Mouse (Mus musculus): ENCODE results near the gene Smim7. TPM values are rescaled to one million over a fixed set of nuclear protein-coding genes. Genes with fewer than 3 reads are reported as not detected.

Gene Smim7
- total RNA-seq, 2 experiments from 2014 or later: 125 to 126 TPM

GRCm38 (mm10) chr8:72548644-72549313, 22.1 kb downstream of the Smim7 start:
- intact Hi-C loops (cut with DNase I): loop anchor here (1.0 kb wide), 1 partner anchor 56 kb away; the partner anchor contains the start of gene Slc35e1
- DNase-seq (ENCODE audit: low spot score in 2 of 2): peak in 1 of 2 experiments; percentile 38

- intact Hi-C loops (cut with DNase I): loop anchor here (1.0 kb wide), 1 partner anchor 56 kb away; the partner anchor contains the start of gene Slc35e1
- peak; percentile 99 for DNase-seq (ENCODE audit: low spot score in 2 of 2)
These were observed 22.9 kb downstream of the Smim7 start, which contains the start of gene Med26 for GRCm38 (mm10) chr8:72547802-72548643. Gene Med26 (minus strand): TSS chr8:72548270.

GRCm38 (mm10) chr8:72547122-72547801, 23.6 kb downstream of the Smim7 start:
- no peak for DNase-seq (ENCODE audit: low spot score in 2 of 2)
- intact Hi-C loops (cut with DNase I): no loop called here

GRCm38 (mm10) chr8:72539234-72539633, 31.7 kb downstream of the Smim7 start:
- no peak for DNase-seq (ENCODE audit: low spot score in 2 of 2)
- intact Hi-C loops (cut with DNase I): no loop called here

GRCm38 (mm10) chr8:72534888-72535287, 36.0 kb downstream of the Smim7 start:
- DNase-seq (ENCODE audit: low spot score in 2 of 2): no peak
- intact Hi-C loops (cut with DNase I): no loop called here

- DNase-seq (ENCODE audit: low spot score in 2 of 2): no peak
- intact Hi-C loops (cut with DNase I): no loop called here
These were observed 38.8 kb downstream of the Smim7 start for GRCm38 (mm10) chr8:72532103-72532502.

- intact Hi-C loops (cut with DNase I): loop anchor here (10.0 kb wide), 1 partner anchor 1107 kb away; no protein-coding TSS in a partner anchor
- no peak for DNase-seq (ENCODE audit: low spot score in 2 of 2)
These were observed 49.0 kb downstream of the Smim7 start for GRCm38 (mm10) chr8:72521888-72522287.

GRCm38 (mm10) chr8:72517421-72517988, 53.4 kb downstream of the Smim7 start:
- no peak for DNase-seq (ENCODE audit: low spot score in 2 of 2)
- intact Hi-C loops (cut with DNase I): no loop called here

Small RNA genes lying within 50 kb of the gene (microRNA-seq; reads per million reads assigned to microRNA genes)
- gene Gm28019: 0 reads per million in 2 experiments

Other genes starting within 250 kb of the Smim7 start
- gene Eps15l1, start 149.6 kb downstream of the Smim7 start, total RNA-seq (2021): 10 to 100 TPM; 63.3 to 69.5 TPM
- 1 to 10 TPM in 1 of 2 experiments, under 1 TPM in 1; 0.86 to 1.2 TPM for gene Calr3, start 127.2 kb downstream of the Smim7 start, total RNA-seq (2021)
- gene 1700030K09Rik, start 127.2 kb downstream of the Smim7 start, total RNA-seq (2021): 10 to 100 TPM; 11.4 to 12.6 TPM
- 10 to 100 TPM; 68.9 to 77.4 TPM for gene Cherp, start 95.9 kb downstream of the Smim7 start, total RNA-seq (2021)
- 10 to 100 TPM; 50.8 to 53.8 TPM for gene Slc35e1, start 78.5 kb downstream of the Smim7 start, total RNA-seq (2021)
- 1 to 10 TPM; 8.5 to 9.8 TPM for gene Med26, start 22.8 kb downstream of the Smim7 start, total RNA-seq (2021)
- 100 to 1,000 TPM; 136 to 148 TPM for gene Tmem38a, start 967 bp upstream of the Smim7 start, total RNA-seq (2021)
- 10 to 100 TPM; 33.7 to 36.7 TPM for gene Nwd1, start 75.6 kb upstream of the Smim7 start, total RNA-seq (2021)
- 100 to 1,000 TPM; 139 to 152 TPM for gene Sin3b, start 152.2 kb upstream of the Smim7 start, total RNA-seq (2021)
- not detected for gene F2rl3, start 190.8 kb upstream of the Smim7 start, total RNA-seq (2021)